Mouse (Mus musculus) megakaryocyte, embryonic 14.5 days (primary cell): ENCODE measurements around the gene Gm525. TPM values are rescaled to one million over a fixed set of nuclear protein-coding genes. Genes with fewer than 3 reads are reported as not detected.
"Not testable (repeated sequence)": the region's sequence is repeated elsewhere in the genome, so short reads cannot be mapped to it uniquely, and the experiment has no call there.

Experiments used
- H3K27me3 ChIP-seq: replicated peaks from 2 replicates; pipeline ENCODE3; 2012; ENCODE audit warnings: inconsistent platforms
- H3K36me3 ChIP-seq: replicated peaks from 2 replicates; pipeline ENCODE3; 2012; ENCODE audit warnings: low read length, inconsistent platforms, mixed read lengths
- H3K4me1 ChIP-seq: 2 replicates; pipeline ENCODE4 v1.6.1; 2012; ENCODE audit warnings: inconsistent platforms
- H3K4me3 ChIP-seq: replicated peaks from 2 replicates; pipeline ENCODE3; 2012; ENCODE audit warnings: moderate library complexity, mild to moderate bottlenecking, inconsistent platforms
- H3K9me3 ChIP-seq: 2 replicates; pipeline ENCODE4 v1.6.1; 2012; ENCODE audit warnings: inconsistent platforms
- FLI1 ChIP-seq: IDR thresholded peaks from 2 replicates; pipeline ENCODE4 v1.6.1; 2012; ENCODE audit warnings: low read length, inconsistent platforms, mixed read lengths
- GATA1 ChIP-seq: IDR thresholded peaks from 3 replicates; pipeline ENCODE4 v1.6.1; 2012; ENCODE audit warnings: mixed read lengths, low read length, inconsistent platforms, borderline replicate concordance
- polyA plus RNA-seq: library from polyadenylated mRNA; stranded (reverse); fragments of >175 nt; gene quantifications from 2 replicates; pipeline ENCODE4 v1.2.3, GENCODE M21; 2012; ENCODE audit warnings: low replicate concordance; ENCODE audit not compliant: insufficient read depth

Gene Gm525
- polyA plus RNA-seq, 1 experiment: not detected

DNA sequence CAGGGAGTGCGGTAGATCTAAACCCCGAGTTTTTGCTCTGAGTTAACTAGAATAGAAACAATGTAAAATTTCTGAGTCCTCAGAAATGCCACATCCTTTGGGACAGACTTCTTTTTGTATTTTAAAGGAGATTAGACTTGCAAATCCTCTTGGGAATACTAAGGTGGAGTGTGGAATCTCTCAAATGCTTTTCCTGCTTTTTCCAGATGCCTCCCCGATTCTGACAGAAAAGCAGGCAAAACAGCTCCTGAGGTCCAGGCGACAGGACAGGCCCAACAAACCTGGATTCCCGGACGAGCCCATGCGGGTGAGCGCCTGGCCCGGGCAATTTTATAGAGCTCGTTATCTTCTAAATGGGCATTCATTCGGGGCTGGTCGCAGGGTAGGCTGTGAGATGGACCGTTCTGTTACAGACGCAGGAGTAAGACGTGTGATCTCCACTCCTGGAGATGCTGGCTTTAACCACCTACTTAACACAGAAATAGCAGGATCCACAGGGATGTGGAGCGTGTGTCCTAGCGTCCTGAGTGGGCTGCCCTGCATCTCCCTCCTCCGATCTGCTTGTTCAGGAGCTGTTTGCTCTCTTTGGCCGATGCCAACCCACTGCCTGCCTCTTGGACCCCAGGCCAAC lies 1.3 kb downstream of the Gm525 start:
- Histone ChIP-seq H3K4me3 (no peak overlapping the region), H3K27me3 (peaks cover 8% of the 10 kb centered on the region), H3K36me3 (no peaks in the 10 kb centered on the region), H3K4me1 (peaks cover 32% of the 10 kb centered on the region), H3K9me3 (no peaks in the 10 kb centered on the region)
- no peak for TF ChIP-seq GATA1
- no peak for TF ChIP-seq FLI1

DNA sequence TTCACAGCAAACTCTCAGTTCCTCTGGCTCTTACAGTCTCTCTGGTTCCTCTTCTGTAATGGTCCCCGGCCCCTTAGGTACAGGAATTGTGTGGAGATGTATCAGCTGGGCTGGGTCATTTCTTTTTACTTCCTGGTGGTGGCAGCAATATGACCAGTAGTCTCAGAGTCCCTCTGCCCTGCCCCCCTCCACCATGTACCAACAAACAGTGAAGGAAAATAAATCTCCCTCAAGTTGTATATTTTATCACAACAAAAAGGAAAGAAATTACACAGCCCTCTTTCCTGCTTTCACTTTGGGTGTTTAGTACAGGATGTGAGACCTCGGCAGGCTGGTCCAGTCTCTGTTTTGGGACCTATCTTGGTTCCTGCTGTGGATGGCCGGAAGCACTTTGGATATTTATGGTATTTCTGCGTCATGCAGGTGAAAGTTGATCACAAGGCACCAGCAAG lies 2.8 kb downstream of the Gm525 start:
- Histone ChIP-seq H3K9me3 (no peaks in the 10 kb centered on the region), H3K4me3 (no peak overlapping the region), H3K36me3 (no peaks in the 10 kb centered on the region), H3K4me1 (peaks cover 32% of the 10 kb centered on the region), H3K27me3 (peaks cover 8% of the 10 kb centered on the region)
- no peak for TF ChIP-seq GATA1
- TF ChIP-seq FLI1: no peak

DNA sequence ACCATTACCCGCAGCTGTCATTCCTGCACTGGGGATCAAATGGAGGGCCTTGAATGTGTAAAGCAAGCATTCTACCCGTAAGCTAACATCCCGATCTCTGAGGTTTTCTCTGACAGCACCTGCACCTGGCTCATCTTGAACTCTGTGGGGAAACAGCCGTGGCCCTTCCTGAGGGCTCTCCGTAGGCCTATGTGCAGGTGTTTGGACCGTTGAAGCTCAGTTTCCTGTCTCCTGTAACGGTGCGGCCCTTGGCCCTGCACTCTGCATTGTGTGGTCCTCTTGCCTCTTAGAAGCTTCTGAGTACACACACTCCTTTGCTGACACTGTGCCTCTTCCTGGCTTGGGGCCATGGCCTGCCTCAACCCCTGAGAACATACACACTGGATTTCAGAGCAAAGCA lies 4.0 kb downstream of the Gm525 start:
- no peak for TF ChIP-seq GATA1
- no peak for TF ChIP-seq FLI1

GRCm38 (mm10) chr11:89078305-89078704 lies 4.7 kb downstream of the Gm525 start:
- TF ChIP-seq FLI1: no peak
- no peak for TF ChIP-seq GATA1
- no peaks in the 10 kb centered on the region for H3K9me3 ChIP-seq
- H3K4me1 ChIP-seq: peaks cover 28% of the 10 kb centered on the region
- no peak overlapping the region for H3K4me3 ChIP-seq
- no peaks in the 10 kb centered on the region for H3K36me3 ChIP-seq
- H3K27me3 ChIP-seq: peaks cover 6% of the 10 kb centered on the region

More for the DNA sequence above, 4.0 kb downstream of the Gm525 start:
- Histone ChIP-seq H3K4me3 (no peak overlapping the region), H3K36me3 (no peaks in the 10 kb centered on the region), H3K9me3 (no peaks in the 10 kb centered on the region), H3K27me3 (peaks cover 6% of the 10 kb centered on the region), H3K4me1 (peaks cover 28% of the 10 kb centered on the region)

- H3K4me3 ChIP-seq: peak overlapping the region; percentile 46
- no peaks in the 10 kb centered on the region for H3K9me3 ChIP-seq
- no peaks in the 10 kb centered on the region for H3K36me3 ChIP-seq
- H3K4me1 ChIP-seq: peaks cover 28% of the 10 kb centered on the region
- H3K27me3 ChIP-seq: peaks cover 6% of the 10 kb centered on the region
- TF ChIP-seq FLI1 (no peak), GATA1 (no peak)
Measured at GRCm38 (mm10) chr11:89078996-89079680, 5.5 kb downstream of the Gm525 start.

DNA sequence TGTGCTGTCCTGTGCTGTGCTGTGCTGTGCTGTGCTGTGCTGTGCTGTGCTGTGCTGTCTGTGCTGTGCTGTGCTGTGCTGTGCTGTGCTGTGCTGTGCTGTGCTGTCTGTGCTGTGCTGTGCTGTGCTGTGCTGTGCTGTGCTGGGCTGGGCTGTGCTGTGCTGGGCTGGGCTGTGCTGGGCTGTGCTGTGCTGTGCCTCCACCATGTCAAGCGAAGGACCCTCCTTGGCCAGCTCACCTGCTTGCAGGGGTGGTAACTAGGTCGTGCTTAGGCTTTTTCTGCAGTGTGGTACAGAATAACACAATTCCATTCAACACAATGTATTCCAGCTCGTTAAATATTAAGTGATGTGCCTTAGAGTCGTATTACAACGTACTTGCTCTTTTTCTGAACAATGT lies 8.3 kb downstream of the Gm525 start:
- not testable (repeated sequence) for H3K27me3 ChIP-seq, H3K4me3 ChIP-seq, H3K9me3 ChIP-seq, H3K36me3 ChIP-seq
- peaks cover 32% of the 10 kb centered on the region for H3K4me1 ChIP-seq

DNA sequence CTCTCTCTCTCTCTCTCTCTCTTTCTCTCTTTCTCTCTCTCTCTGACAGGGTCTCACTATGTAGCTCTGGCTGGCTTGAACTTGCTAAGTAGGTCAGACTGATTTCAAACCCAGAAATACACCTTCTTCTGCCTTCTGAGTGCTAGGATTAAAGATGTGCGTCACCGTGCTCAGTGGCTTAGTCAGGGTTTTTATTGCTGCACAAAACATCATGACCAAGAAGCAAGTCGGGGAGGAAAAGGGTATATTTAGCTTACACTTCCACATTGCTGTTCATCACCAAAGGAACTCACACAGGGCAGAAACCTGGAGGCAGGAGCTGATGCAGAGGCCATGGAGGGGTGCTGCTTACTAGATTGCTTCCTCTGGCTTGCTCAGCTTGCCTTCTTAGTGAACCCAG lies 9.1 kb downstream of the Gm525 start:
- peaks cover 35% of the 10 kb centered on the region for H3K4me1 ChIP-seq
- not testable (repeated sequence) for H3K4me3 ChIP-seq, H3K36me3 ChIP-seq, H3K9me3 ChIP-seq, H3K27me3 ChIP-seq

GRCm38 (mm10) chr11:89084601-89085000 lies 11.0 kb downstream of the Gm525 start:
- no peaks in the 10 kb centered on the region for H3K36me3 ChIP-seq
- TF ChIP-seq GATA1 (no peak), FLI1 (no peak)
- H3K4me3 ChIP-seq: no peak overlapping the region
- no peaks in the 10 kb centered on the region for H3K27me3 ChIP-seq
- 0 out of 2 replicates have a peak, but pooled peaks cover 5% of the 10 kb centered on the region for H3K9me3 ChIP-seq
- peaks cover 25% of the 10 kb centered on the region for H3K4me1 ChIP-seq

GRCm38 (mm10) chr11:89086208-89086809 lies 12.7 kb downstream of the Gm525 start:
- H3K9me3 ChIP-seq: peaks cover 5% of the 10 kb centered on the region; the same call in 1 of the 2 replicates
- H3K27me3 ChIP-seq: no peaks in the 10 kb centered on the region
- TF ChIP-seq FLI1: no peak
- TF ChIP-seq GATA1: no peak
- H3K4me1 ChIP-seq: peaks cover 23% of the 10 kb centered on the region
- H3K36me3 ChIP-seq: no peaks in the 10 kb centered on the region
- no peak overlapping the region for H3K4me3 ChIP-seq

DNA sequence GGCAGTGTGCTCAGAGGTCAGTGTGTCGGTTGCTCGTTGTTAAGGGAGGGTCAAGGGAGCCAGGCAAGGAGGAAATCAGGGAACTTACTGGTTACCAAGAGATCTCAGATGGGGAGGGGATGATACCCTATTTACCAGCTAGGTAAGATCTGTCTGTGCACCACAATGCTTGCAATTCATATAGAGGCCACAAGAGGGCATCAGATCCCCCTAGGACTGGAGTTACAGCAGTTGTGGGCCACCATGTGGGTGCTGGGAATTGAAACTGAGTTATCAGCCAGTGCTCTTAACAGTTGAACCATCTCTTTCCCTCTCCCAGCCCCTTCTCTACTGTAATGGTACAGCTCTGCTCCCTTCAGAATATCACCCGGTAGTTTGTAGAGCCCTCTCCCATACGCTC lies 15.1 kb downstream of the Gm525 start:
- peaks cover 35% of the 10 kb centered on the region for H3K4me1 ChIP-seq
- no peak for TF ChIP-seq FLI1
- TF ChIP-seq GATA1: no peak
- peaks cover 5% of the 10 kb centered on the region; the same call in 1 of the 2 replicates for H3K9me3 ChIP-seq
- H3K27me3 ChIP-seq: no peaks in the 10 kb centered on the region
- H3K4me3 ChIP-seq: no peak overlapping the region
- H3K36me3 ChIP-seq: peaks cover 2% of the 10 kb centered on the region

DNA sequence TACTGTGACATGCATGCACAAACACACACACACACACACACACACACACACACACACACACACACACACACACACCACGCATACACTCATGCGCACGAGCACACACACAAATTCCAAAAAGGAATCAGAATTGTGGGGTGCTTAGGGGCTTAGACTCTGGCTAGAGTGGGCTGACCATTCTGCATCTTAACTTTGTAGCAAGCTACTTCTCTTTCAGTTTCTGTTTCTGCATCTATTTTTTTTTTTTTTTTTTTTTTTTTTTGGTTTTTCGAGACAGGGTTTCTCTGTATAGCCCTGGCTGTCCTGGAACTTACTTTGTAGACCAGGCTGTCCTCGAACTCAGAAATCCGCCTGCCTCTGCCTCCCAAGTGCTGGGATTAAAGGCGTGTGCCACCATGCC lies 16.7 kb downstream of the Gm525 start:
- H3K4me3 ChIP-seq, H3K27me3 ChIP-seq, H3K36me3 ChIP-seq, H3K9me3 ChIP-seq: not testable (repeated sequence)
- H3K4me1 ChIP-seq: peaks cover 33% of the 10 kb centered on the region
